Mouse (Mus musculus): ENCODE results near the gene Dapk3. TPM values are rescaled to one million over a fixed set of nuclear protein-coding genes. Genes with fewer than 3 reads are reported as not detected.
A peak's percentile ranks its signal among the peaks of the same experiment; 100 is the strongest.

The Dapk3 gene
- polyA plus RNA-seq, 1 experiment from 2014 or later: 44.1 TPM

DNA sequence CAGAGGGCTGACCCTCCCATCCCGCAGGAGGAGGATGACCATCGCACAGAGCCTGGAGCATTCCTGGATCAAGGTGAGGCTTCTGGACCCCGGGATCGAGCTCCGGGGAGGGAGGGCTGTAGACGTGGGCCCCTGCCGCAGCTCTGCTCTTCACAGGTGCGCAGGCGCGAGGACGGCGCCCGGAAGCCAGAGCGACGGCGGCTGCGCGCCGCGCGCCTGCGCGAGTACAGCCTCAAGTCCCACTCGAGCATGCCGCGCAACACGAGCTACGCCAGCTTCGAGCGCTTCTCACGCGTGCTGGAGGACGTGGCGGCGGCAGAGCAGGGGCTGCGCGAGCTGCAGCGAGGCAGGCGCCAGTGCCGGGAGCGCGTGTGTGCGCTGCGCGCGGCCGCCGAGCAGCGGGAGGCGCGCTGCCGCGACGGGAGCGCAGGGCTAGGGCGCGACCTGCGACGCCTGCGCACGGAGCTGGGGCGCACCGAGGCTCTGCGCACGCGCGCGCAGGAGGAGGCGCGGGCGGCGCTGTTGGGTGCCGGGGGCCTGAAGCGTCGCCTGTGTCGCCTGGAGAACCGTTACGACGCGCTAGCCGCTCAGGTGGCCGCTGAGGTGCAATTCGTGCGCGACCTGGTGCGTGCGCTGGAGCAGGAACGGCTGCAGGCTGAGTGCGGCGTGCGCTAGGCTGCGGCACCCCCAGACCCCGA lies 9.6 kb downstream of the Dapk3 start:
- H3K4me2 ChIP-seq: peak overlapping the region; percentile 92
- peak; percentile 69 for ATAC-seq (replicated peaks; ENCODE audit: insufficient number of reproducible peaks, low FRiP score, low TSS enrichment)
- peak overlapping the region; percentile 99 for H3K27ac ChIP-seq (ENCODE audit: low read depth, low read length)
- no peaks in the 10 kb centered on the region for H3K9me3 ChIP-seq (replicated peaks; ENCODE audit: control insufficient read depth, low read length)
- 0 out of 2 replicates have a peak, but pooled peaks cover 3% of the 10 kb centered on the region for H3K27me3 ChIP-seq (ENCODE audit: control insufficient read depth, insufficient read depth, low read length)
- peaks cover 31% of the 10 kb centered on the region for H3K4me1 ChIP-seq (ENCODE audit: control insufficient read depth, insufficient read depth, low read length)
- H3K36me3 ChIP-seq (ENCODE audit: control insufficient read depth, insufficient read depth, low read length): peaks cover 12% of the 10 kb centered on the region; the same call in 1 of the 2 replicates
- peak overlapping the region; percentile 90 for H3K9ac ChIP-seq (ENCODE audit: low read depth, low read length)
- H3K4me3 ChIP-seq (ENCODE audit: low read depth, low read length): peak overlapping the region; percentile 64
- WGBS (ENCODE audit: insufficient replicate concordance): 1% methylated on average over 83 of the region's 93 CpGs

DNA sequence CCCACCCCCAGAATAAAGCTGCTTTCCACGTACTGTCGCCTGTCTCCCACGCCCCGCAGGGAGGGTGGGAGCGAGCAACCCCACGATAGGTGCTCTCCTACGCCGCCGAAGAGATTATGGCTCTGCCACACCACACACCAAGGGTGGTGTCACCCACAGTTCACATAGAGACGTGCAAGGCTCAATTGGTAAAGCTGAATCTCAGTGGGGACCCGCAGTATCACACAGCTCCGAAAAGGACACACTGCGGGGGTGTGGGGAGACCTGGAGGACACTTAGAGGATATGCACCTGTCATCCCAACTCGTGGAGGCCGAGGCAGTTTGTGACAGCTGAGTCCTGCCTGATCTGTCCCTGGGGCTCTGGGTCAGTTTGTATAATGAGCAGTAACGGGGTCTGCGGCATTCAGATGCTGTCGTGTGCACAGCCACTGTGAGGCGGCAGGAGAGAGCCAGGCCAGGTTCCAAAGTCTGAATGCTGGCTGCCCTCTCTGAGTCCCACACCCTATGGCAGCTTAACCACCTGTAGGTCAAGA lies 10.2 kb downstream of the Dapk3 start:
- H3K36me3 ChIP-seq (ENCODE audit: control insufficient read depth, insufficient read depth, low read length): peaks cover 12% of the 10 kb centered on the region; the same call in 1 of the 2 replicates
- H3K9me3 ChIP-seq (replicated peaks; ENCODE audit: control insufficient read depth, low read length): no peaks in the 10 kb centered on the region
- H3K4me2 ChIP-seq: peak overlapping the region; percentile 92
- peak; percentile 4; the same call in 1 of the 2 replicates for ATAC-seq (replicated peaks; ENCODE audit: insufficient number of reproducible peaks, low FRiP score, low TSS enrichment)
- H3K4me3 ChIP-seq (ENCODE audit: low read depth, low read length): peak overlapping the region; percentile 64
- 5% methylated on average over 19 of the region's 19 CpGs for WGBS (ENCODE audit: insufficient replicate concordance)
- peak overlapping the region; percentile 99 for H3K27ac ChIP-seq (ENCODE audit: low read depth, low read length)
- peak overlapping the region; percentile 90 for H3K9ac ChIP-seq (ENCODE audit: low read depth, low read length)
- peaks cover 33% of the 10 kb centered on the region for H3K4me1 ChIP-seq (ENCODE audit: control insufficient read depth, insufficient read depth, low read length)
- H3K27me3 ChIP-seq (ENCODE audit: control insufficient read depth, insufficient read depth, low read length): 0 out of 2 replicates have a peak, but pooled peaks cover 3% of the 10 kb centered on the region

DNA sequence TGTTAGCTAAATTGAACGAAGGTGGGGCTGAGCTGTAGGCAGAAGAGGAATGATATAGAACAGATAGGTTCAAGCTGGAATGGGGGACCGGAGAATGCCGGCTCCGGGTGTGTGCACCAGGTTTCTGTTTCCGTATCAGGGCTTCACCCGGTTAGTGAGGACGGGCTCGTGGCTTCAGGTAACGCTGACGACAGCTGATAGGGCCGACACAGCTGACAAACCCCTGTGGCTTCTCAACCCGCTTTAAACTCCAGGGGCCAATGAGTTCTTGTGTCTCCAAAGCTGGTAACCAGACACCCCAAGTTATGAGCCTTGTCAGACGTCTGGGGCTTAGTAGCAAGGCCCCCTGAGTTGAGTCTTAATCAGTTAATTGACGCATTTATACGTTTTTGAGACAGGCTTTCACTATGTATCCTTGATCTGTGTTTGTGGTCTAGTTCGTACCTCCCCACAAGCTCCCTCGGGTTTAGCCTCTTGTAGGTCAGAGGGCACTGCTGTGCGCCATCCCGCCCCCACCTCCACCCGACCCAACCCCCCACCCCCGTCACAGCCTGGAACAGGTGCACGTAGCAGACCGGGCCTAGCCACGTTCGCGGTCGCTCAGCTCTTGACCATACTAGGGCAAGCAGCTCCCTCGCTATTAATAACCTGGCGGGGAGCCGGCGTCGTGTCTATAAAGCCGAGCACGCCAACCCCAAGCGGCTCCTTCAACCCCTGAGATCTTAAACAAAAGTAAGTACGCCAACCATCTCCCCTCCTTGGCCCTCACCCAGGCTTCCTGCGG lies 11.4 kb downstream of the Dapk3 start:
- 10% methylated on average over 37 of the region's 37 CpGs for WGBS (ENCODE audit: insufficient replicate concordance)
- ATAC-seq (replicated peaks; ENCODE audit: insufficient number of reproducible peaks, low FRiP score, low TSS enrichment): peak; percentile 33
- Histone ChIP-seq H3K27me3 (ENCODE audit: control insufficient read depth, insufficient read depth, low read length) (0 out of 2 replicates have a peak, but pooled peaks cover 3% of the 10 kb centered on the region), H3K9ac (ENCODE audit: low read depth, low read length) (peak overlapping the region; percentile 86), H3K9me3 (replicated peaks; ENCODE audit: control insufficient read depth, low read length) (no peaks in the 10 kb centered on the region), H3K36me3 (ENCODE audit: control insufficient read depth, insufficient read depth, low read length) (peaks cover 6% of the 10 kb centered on the region; the same call in 1 of the 2 replicates), H3K4me3 (ENCODE audit: low read depth, low read length) (peak overlapping the region; percentile 38), H3K27ac (ENCODE audit: low read depth, low read length) (peak overlapping the region; percentile 99), H3K4me1 (ENCODE audit: control insufficient read depth, insufficient read depth, low read length) (peaks cover 38% of the 10 kb centered on the region), H3K4me2 (peak overlapping the region; percentile 56)

DNA sequence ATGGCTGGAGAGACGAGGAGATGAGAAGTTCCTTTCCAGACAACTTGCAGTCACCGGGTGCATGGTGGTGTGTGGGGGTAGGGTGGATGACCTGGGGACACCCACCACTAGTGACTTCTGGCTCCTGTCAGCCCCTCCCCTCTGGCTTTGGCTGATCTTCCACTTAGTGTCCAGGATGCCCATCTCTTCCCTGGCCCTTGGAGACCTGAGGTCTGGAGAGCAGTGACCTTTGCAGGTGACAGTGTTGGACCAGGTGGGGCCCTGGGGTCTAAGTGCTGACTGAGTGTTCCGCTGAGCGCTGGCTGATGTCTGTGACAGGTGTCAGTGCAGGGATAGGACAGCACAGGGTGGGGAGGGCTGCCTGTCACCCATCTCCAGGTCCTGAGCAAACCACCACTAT lies 12.5 kb downstream of the Dapk3 start:
- no peak for ATAC-seq (replicated peaks; ENCODE audit: insufficient number of reproducible peaks, low FRiP score, low TSS enrichment)
- peak overlapping the region; percentile 56 for H3K4me2 ChIP-seq
- H3K27ac ChIP-seq (ENCODE audit: low read depth, low read length): peak overlapping the region; percentile 99
- H3K9ac ChIP-seq (ENCODE audit: low read depth, low read length): peak overlapping the region; percentile 86
- H3K27me3 ChIP-seq (ENCODE audit: control insufficient read depth, insufficient read depth, low read length): peaks cover 5% of the 10 kb centered on the region; the same call in 1 of the 2 replicates
- H3K4me1 ChIP-seq (ENCODE audit: control insufficient read depth, insufficient read depth, low read length): peaks cover 45% of the 10 kb centered on the region
- 0 out of 2 replicates have a peak, but pooled peaks cover 3% of the 10 kb centered on the region for H3K36me3 ChIP-seq (ENCODE audit: control insufficient read depth, insufficient read depth, low read length)
- H3K9me3 ChIP-seq (replicated peaks; ENCODE audit: control insufficient read depth, low read length): no peaks in the 10 kb centered on the region
- peak overlapping the region; percentile 38 for H3K4me3 ChIP-seq (ENCODE audit: low read depth, low read length)
- 31% methylated on average over 4 of the region's 4 CpGs for WGBS (ENCODE audit: insufficient replicate concordance)

DNA sequence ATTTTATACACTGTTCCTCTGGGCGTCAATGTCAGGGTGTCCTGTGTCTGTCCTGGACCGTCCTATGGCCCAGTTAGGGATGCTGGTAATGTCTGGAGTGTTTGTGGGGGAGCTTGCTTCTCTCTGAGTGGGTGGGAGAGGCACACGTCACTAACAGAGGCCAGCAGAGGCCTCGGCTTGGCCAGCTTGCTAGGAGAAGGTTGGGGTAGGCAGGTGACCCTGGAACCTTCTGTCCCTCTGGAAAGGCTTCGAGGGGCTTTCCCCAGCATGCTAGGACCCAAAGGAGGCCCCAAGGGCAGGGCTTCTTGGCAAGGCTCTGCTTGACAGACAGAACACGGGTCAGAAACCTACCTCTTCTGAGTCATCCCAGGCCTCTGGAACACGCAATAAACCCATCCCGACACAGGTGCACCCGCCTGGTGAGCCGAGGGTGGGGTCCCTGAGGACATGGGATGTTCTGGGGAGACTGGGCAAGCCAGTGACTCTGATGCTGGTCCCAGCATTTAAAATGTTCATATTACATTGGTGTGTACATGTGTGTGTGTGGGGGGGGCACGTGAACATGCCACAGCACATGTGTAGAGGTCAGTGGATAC lies 13.8 kb downstream of the Dapk3 start:
- peak overlapping the region; percentile 56 for H3K4me2 ChIP-seq
- H3K9me3 ChIP-seq (replicated peaks; ENCODE audit: control insufficient read depth, low read length): no peaks in the 10 kb centered on the region
- peaks cover 51% of the 10 kb centered on the region for H3K4me1 ChIP-seq (ENCODE audit: control insufficient read depth, insufficient read depth, low read length)
- H3K36me3 ChIP-seq (ENCODE audit: control insufficient read depth, insufficient read depth, low read length): no peaks in the 10 kb centered on the region
- no peak for ATAC-seq (replicated peaks; ENCODE audit: insufficient number of reproducible peaks, low FRiP score, low TSS enrichment)
- H3K27ac ChIP-seq (ENCODE audit: low read depth, low read length): peak overlapping the region; percentile 99
- peaks cover 5% of the 10 kb centered on the region; the same call in 1 of the 2 replicates for H3K27me3 ChIP-seq (ENCODE audit: control insufficient read depth, insufficient read depth, low read length)
- H3K9ac ChIP-seq (ENCODE audit: low read depth, low read length): peak overlapping the region; percentile 86
- 47% methylated on average over 11 of the region's 11 CpGs for WGBS (ENCODE audit: insufficient replicate concordance)
- H3K4me3 ChIP-seq (ENCODE audit: low read depth, low read length): peak overlapping the region; percentile 38

DNA sequence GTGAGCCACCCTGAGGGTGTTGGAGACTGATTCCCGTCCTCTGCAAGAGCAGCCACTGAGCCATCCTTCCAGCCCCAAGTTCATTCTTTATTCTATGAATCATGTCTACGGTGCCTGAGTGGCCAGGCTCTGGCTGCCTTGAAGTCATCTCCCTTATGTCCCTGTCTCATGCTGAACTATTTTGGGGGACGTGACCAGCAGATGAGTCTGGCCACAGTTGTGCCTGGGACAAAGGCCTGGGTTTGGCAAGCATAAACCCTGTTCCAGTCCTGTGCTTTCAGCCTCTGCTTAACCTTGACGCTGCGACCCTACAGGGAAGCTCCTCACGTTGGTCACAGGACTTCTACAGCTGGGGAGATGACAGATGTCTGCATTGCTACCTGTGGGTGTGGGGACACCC lies 14.5 kb downstream of the Dapk3 start:
- 33% methylated on average over 6 of the region's 6 CpGs for WGBS (ENCODE audit: insufficient replicate concordance)
- Histone ChIP-seq H3K36me3 (ENCODE audit: control insufficient read depth, insufficient read depth, low read length) (no peaks in the 10 kb centered on the region), H3K4me1 (ENCODE audit: control insufficient read depth, insufficient read depth, low read length) (peaks cover 50% of the 10 kb centered on the region), H3K4me3 (ENCODE audit: low read depth, low read length) (no peak overlapping the region), H3K4me2 (peak overlapping the region; percentile 56), H3K9ac (ENCODE audit: low read depth, low read length) (peak overlapping the region; percentile 55), H3K27me3 (ENCODE audit: control insufficient read depth, insufficient read depth, low read length) (peaks cover 5% of the 10 kb centered on the region; the same call in 1 of the 2 replicates), H3K9me3 (replicated peaks; ENCODE audit: control insufficient read depth, low read length) (no peaks in the 10 kb centered on the region), H3K27ac (ENCODE audit: low read depth, low read length) (peak overlapping the region; percentile 99)
- no peak for ATAC-seq (replicated peaks; ENCODE audit: insufficient number of reproducible peaks, low FRiP score, low TSS enrichment)

DNA sequence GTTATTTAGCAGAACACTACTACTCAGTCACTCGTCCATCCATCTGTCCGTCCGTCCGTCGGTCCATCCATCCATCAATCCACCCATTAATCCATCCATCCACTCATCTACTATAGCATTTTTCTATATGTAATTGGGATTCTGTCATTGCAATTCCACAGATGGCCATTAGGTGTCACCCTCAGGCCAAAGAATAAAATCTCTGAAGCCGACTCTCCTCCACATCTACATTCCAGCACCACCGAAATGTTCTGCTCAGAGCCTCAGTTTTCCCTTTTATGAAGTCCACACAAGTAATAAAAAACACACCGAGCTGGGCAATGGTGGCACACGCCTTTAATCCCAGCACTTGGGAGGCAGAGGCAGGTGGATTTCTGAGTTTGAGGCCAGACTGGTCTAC lies 15.4 kb downstream of the Dapk3 start:
- ATAC-seq (replicated peaks; ENCODE audit: insufficient number of reproducible peaks, low FRiP score, low TSS enrichment): no peak
- Histone ChIP-seq H3K9me3 (replicated peaks; ENCODE audit: control insufficient read depth, low read length) (no peaks in the 10 kb centered on the region), H3K27ac (ENCODE audit: low read depth, low read length) (no peak overlapping the region), H3K36me3 (ENCODE audit: control insufficient read depth, insufficient read depth, low read length) (no peaks in the 10 kb centered on the region), H3K4me2 (no peak overlapping the region; the same call in 1 of the 2 replicates), H3K9ac (ENCODE audit: low read depth, low read length) (no peak overlapping the region), H3K4me3 (ENCODE audit: low read depth, low read length) (no peak overlapping the region), H3K4me1 (ENCODE audit: control insufficient read depth, insufficient read depth, low read length) (peaks cover 44% of the 10 kb centered on the region), H3K27me3 (ENCODE audit: control insufficient read depth, insufficient read depth, low read length) (peaks cover 5% of the 10 kb centered on the region; the same call in 1 of the 2 replicates)
- WGBS (ENCODE audit: insufficient replicate concordance): 4% methylated on average over 9 of the region's 9 CpGs

DNA sequence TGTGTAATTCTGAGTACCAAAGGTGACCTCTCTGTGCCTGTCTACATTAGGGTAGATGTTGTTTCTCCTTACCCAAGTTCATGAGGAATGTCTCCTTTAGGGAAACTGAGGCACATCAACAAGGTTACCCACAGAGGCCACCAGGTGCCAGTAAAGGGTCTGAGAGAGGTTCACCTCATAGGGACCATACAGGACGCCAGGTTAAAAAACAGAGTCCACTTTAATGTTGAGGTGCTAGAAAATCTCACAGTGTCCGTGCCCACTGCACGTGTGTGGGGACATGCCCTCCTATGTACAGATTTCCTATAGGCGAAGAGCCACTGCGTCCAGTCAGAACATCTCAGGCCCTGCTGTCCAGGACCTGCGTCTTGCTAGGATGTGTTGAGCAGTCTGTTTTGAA lies 16.2 kb downstream of the Dapk3 start:
- WGBS (ENCODE audit: insufficient replicate concordance): 84% methylated on average over 6 of the region's 6 CpGs
- no peak overlapping the region for H3K9ac ChIP-seq (ENCODE audit: low read depth, low read length)
- peaks cover 43% of the 10 kb centered on the region for H3K4me1 ChIP-seq (ENCODE audit: control insufficient read depth, insufficient read depth, low read length)
- ATAC-seq (replicated peaks; ENCODE audit: insufficient number of reproducible peaks, low FRiP score, low TSS enrichment): no peak
- H3K4me2 ChIP-seq: peak overlapping the region; percentile 11; the same call in 1 of the 2 replicates
- H3K9me3 ChIP-seq (replicated peaks; ENCODE audit: control insufficient read depth, low read length): no peaks in the 10 kb centered on the region
- no peak overlapping the region for H3K27ac ChIP-seq (ENCODE audit: low read depth, low read length)
- no peaks in the 10 kb centered on the region for H3K36me3 ChIP-seq (ENCODE audit: control insufficient read depth, insufficient read depth, low read length)
- peaks cover 5% of the 10 kb centered on the region; the same call in 1 of the 2 replicates for H3K27me3 ChIP-seq (ENCODE audit: control insufficient read depth, insufficient read depth, low read length)
- H3K4me3 ChIP-seq (ENCODE audit: low read depth, low read length): no peak overlapping the region

Data from heart, embryonic 11.5 days (tissue).